Mouse (Mus musculus): ENCODE measurements around the gene Arhgap17.

DNA sequence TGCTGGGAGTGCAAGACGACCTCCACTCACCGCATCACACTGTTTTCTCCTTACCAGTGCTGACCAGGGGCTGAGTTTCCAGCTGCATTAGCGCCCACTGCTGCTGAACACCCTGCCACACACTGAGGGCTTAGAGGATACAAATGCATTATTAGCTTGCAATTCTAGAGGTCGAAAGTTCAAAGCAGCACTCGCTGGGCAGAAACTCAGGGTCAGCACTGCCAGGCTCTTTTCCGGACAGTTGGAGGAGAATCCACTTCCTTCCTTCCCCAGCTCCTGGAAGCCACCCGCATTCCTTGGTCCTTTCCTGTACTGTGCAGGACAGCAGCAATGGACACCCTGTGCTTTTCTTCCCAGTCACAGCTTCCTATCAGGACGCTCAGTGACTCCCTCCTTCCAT lies 31.4 kb downstream of the Arhgap17 start:
- TF ChIP-seq CTCF (IDR thresholded peaks at IDR 0.05; ENCODE audit: low read depth, low read length) (no peak), POLR2A (IDR thresholded peaks at IDR 0.05; ENCODE audit: borderline replicate concordance, low read depth, low read length) (no peak)

All from bone marrow macrophage, adult 2 months (primary cell).